Mouse (Mus musculus): ENCODE data around the gene Rpl12. TPM values are rescaled to one million over a fixed set of nuclear protein-coding genes. Genes with fewer than 3 reads are reported as not detected.

Gene Rpl12
- polyA plus RNA-seq, 1 experiment from 2014 or later: 90.6 TPM

DNA sequence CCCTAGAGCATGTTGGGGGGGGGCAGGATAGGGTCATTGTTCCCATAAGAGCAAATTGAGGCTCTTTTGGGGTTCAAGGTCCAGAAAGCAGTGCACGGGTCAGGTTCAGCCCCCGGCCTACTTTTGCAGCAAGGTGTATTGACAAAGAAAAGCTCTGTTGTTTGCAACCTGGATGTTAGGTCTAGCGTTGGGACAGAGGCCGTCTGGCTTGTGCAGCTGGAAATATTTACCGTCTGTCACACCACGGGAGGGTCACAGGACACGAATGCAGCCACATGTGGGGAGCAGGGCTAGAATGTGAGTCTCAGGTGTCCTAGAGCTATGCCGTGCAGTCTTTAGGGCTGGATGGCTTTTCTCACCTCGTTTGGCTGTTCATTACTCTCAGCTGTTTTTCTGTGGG lies 43.0 kb upstream of the Rpl12 start:
- WGBS: 75% methylated on average over 9 of the region's 9 CpGs
- H3K36me3 ChIP-seq (ENCODE audit: control insufficient read depth, insufficient read depth): peaks cover 70% of the 10 kb centered on the region
- H3K4me3 ChIP-seq (ENCODE audit: low read depth, low read length): no peak overlapping the region

DNA sequence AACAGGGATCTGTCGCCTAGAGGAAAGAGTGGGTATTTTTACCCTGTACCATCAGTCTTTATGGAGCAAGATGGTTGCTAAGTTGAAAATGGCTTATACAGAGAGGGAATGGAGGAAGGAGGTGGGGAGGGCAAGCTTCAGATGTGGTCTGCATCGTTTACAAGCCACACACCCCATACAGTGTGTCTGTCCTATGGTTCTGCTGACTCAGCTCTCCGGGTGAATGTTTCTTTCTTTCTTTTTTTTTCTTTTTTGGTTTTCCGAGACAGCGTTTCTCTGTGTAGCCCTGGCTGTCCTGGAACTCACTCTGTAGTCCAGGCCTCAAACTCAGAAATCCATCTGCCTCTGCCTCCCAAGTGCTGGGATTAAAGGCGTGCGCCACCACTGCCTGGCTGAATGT lies 40.1 kb upstream of the Rpl12 start:
- WGBS: 84% methylated on average over 7 of the region's 7 CpGs
- H3K9me3 ChIP-seq (ENCODE audit: control insufficient read depth): no peaks in the 10 kb centered on the region
- H3K36me3 ChIP-seq (ENCODE audit: control insufficient read depth, insufficient read depth): peaks cover 79% of the 10 kb centered on the region
- ATAC-seq: no peak
- H3K27ac ChIP-seq (ENCODE audit: low read depth, low read length): no peak overlapping the region
- H3K4me2 ChIP-seq (replicated peaks; ENCODE audit: low read depth): no peak overlapping the region
- no peaks in the 10 kb centered on the region for H3K27me3 ChIP-seq (replicated peaks; ENCODE audit: control insufficient read depth, insufficient read depth, low read length)
- no peak for TF ChIP-seq CTCF (IDR thresholded peaks at IDR 0.05; ENCODE audit: low read depth)
- no peak overlapping the region for H3K4me3 ChIP-seq (ENCODE audit: low read depth, low read length)
- H3K4me1 ChIP-seq (replicated peaks; ENCODE audit: control insufficient read depth, insufficient read depth, low read length): no peaks in the 10 kb centered on the region
- H3K9ac ChIP-seq (ENCODE audit: low read depth, low read length): no peak overlapping the region

More for the DNA sequence above, 43.0 kb upstream of the Rpl12 start:
- Histone ChIP-seq H3K9ac (ENCODE audit: low read depth, low read length) (no peak overlapping the region), H3K27me3 (replicated peaks; ENCODE audit: control insufficient read depth, insufficient read depth, low read length) (no peaks in the 10 kb centered on the region), H3K27ac (ENCODE audit: low read depth, low read length) (no peak overlapping the region), H3K4me2 (replicated peaks; ENCODE audit: low read depth) (no peak overlapping the region), H3K4me1 (replicated peaks; ENCODE audit: control insufficient read depth, insufficient read depth, low read length) (0 out of 2 replicates have a peak, but pooled peaks cover 4% of the 10 kb centered on the region), H3K9me3 (ENCODE audit: control insufficient read depth) (no peaks in the 10 kb centered on the region)
- ATAC-seq: no peak
- no peak for TF ChIP-seq CTCF (IDR thresholded peaks at IDR 0.05; ENCODE audit: low read depth)

DNA sequence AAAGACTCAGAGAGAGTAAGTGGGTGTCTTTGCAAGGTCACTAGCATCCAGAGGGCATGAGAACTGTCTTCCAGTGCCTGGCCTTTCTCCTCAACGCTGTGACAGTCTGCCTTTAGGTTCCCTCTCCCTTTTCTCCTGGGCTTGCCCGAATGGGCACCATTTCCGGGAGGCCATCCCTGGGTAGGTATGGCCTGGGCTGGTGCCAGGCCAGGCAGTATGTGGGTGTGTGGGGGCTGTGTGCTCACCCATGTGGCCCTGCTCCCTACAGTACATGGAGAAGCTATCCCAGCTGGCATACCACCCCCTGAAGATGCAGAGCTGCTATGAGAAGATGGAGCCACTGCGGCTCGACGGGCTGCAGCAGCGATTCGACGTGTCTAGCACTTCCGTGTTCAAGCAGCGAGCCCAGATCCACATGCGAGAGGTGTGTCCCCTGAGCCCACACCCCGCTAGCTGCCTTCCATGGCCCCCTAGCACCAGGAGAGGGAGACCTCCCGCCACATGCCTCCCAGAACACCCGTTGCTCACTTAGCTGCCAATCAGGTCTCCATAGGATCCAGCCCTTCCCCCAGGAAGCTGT lies 39.5 kb upstream of the Rpl12 start:
- TF ChIP-seq CTCF (IDR thresholded peaks at IDR 0.05; ENCODE audit: low read depth): no peak
- Histone ChIP-seq H3K4me1 (replicated peaks; ENCODE audit: control insufficient read depth, insufficient read depth, low read length) (no peaks in the 10 kb centered on the region), H3K4me2 (replicated peaks; ENCODE audit: low read depth) (no peak overlapping the region), H3K27me3 (replicated peaks; ENCODE audit: control insufficient read depth, insufficient read depth, low read length) (no peaks in the 10 kb centered on the region), H3K4me3 (ENCODE audit: low read depth, low read length) (no peak overlapping the region), H3K27ac (ENCODE audit: low read depth, low read length) (no peak overlapping the region), H3K9me3 (ENCODE audit: control insufficient read depth) (no peaks in the 10 kb centered on the region), H3K36me3 (ENCODE audit: control insufficient read depth, insufficient read depth) (peaks cover 82% of the 10 kb centered on the region), H3K9ac (ENCODE audit: low read depth, low read length) (no peak overlapping the region)
- WGBS: 90% methylated on average over 15 of the region's 15 CpGs
- ATAC-seq: no peak

DNA sequence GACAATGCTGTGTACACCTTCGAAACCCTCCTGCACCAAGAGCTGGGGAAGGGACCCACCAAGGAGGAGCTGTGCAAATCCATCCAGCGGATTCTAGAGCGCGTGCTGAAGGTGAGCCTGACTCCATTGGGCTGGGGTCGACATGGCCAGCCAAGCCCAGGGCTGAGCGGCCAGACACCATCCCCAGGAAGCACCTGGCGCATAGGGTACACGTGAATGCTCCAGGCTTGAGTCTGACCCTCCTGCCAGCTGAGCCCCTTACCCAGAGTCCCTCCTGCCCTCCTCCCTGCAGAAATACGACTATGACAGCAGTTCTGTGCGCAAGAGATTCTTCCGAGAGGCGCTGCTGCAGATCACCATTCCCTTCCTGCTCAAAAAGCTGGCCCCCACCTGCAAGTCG lies 38.8 kb upstream of the Rpl12 start:
- no peak overlapping the region for H3K4me2 ChIP-seq (replicated peaks; ENCODE audit: low read depth)
- TF ChIP-seq CTCF (IDR thresholded peaks at IDR 0.05; ENCODE audit: low read depth): no peak
- 86% methylated on average over 13 of the region's 13 CpGs for WGBS

DNA sequence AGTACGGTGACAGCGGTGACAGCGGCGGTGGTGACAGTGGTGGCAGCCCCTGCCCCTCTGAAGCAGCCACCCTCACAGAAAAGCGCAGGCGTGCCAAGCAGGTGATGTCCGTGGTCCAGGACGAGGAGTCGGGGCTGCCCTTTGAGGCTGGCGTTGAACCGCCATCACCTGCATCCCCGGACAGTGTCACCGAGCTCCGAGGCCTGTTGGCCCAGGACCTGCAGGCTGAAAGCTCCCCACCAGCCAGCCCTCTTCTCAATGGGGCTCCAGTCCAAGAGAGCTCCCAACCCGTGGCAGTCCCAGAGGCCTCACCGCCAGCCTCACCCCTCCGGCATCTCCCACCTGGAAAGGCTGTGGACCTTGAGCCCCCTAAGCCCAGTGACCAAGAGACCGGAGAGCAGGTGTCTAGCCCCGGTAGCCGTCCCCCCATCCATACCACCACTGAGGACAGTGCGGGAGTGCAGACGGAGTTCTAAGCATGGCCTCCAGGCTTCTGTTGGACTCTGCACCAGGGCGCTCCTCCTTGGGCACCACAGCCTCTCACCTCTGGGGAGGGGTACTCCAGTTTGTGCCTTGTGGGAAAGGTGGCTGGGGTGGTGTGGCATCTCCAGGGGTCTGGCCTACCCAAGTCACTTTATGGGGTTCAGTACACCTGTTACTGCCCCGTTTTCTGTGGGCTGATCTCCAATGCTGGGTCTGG lies 37.7 kb upstream of the Rpl12 start:
- no peaks in the 10 kb centered on the region for H3K27me3 ChIP-seq (replicated peaks; ENCODE audit: control insufficient read depth, insufficient read depth, low read length)
- peaks cover 70% of the 10 kb centered on the region for H3K36me3 ChIP-seq (ENCODE audit: control insufficient read depth, insufficient read depth)
- no peak for TF ChIP-seq CTCF (IDR thresholded peaks at IDR 0.05; ENCODE audit: low read depth)
- ATAC-seq: no peak
- H3K4me1 ChIP-seq (replicated peaks; ENCODE audit: control insufficient read depth, insufficient read depth, low read length): no peaks in the 10 kb centered on the region
- H3K4me2 ChIP-seq (replicated peaks; ENCODE audit: low read depth): no peak overlapping the region
- no peak overlapping the region for H3K27ac ChIP-seq (ENCODE audit: low read depth, low read length)
- H3K9me3 ChIP-seq (ENCODE audit: control insufficient read depth): no peaks in the 10 kb centered on the region
- H3K4me3 ChIP-seq (ENCODE audit: low read depth, low read length): no peak overlapping the region
- H3K9ac ChIP-seq (ENCODE audit: low read depth, low read length): no peak overlapping the region
- 92% methylated on average over 24 of the region's 24 CpGs for WGBS

More for the DNA sequence above, 38.8 kb upstream of the Rpl12 start:
- H3K4me3 ChIP-seq (ENCODE audit: low read depth, low read length): no peak overlapping the region
- H3K9ac ChIP-seq (ENCODE audit: low read depth, low read length): no peak overlapping the region
- H3K27ac ChIP-seq (ENCODE audit: low read depth, low read length): no peak overlapping the region
- H3K27me3 ChIP-seq (replicated peaks; ENCODE audit: control insufficient read depth, insufficient read depth, low read length): no peaks in the 10 kb centered on the region
- H3K4me1 ChIP-seq (replicated peaks; ENCODE audit: control insufficient read depth, insufficient read depth, low read length): no peaks in the 10 kb centered on the region
- peaks cover 78% of the 10 kb centered on the region for H3K36me3 ChIP-seq (ENCODE audit: control insufficient read depth, insufficient read depth)
- ATAC-seq: no peak
- no peaks in the 10 kb centered on the region for H3K9me3 ChIP-seq (ENCODE audit: control insufficient read depth)

DNA sequence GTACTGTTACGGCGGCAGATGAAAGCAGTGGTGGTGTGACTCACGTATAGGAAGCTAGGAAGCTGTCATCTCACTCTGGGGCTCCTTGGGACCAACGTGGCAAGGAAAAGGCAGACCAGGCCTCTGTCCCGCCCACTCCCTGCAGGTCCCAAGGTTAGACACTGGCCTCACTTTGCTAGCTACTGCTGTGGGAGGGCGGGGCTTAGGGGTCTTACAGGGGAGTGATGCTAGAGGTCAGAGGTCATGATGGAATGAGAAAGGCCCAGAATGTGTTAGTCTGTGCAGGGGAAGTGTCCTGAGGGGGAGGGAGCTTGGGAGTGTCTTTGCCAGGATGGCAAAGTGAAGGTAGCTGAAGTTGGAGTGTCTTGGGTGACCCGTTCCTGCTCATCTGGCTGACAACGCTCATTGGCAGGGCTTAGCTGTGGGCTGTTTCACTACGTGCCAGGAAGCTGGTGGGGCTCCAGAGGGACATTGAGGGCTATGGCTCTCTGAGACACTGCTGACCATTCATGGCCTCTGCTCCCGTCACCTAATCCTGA lies 37.0 kb upstream of the Rpl12 start:
- H3K4me1 ChIP-seq (replicated peaks; ENCODE audit: control insufficient read depth, insufficient read depth, low read length): no peaks in the 10 kb centered on the region
- peaks cover 69% of the 10 kb centered on the region for H3K36me3 ChIP-seq (ENCODE audit: control insufficient read depth, insufficient read depth)
- no peak overlapping the region for H3K4me3 ChIP-seq (ENCODE audit: low read depth, low read length)
- H3K27ac ChIP-seq (ENCODE audit: low read depth, low read length): no peak overlapping the region; the same call in 1 of the 2 replicates
- H3K9me3 ChIP-seq (ENCODE audit: control insufficient read depth): no peaks in the 10 kb centered on the region
- H3K4me2 ChIP-seq (replicated peaks; ENCODE audit: low read depth): no peak overlapping the region
- WGBS: 73% methylated on average over 10 of the region's 10 CpGs
- H3K9ac ChIP-seq (ENCODE audit: low read depth, low read length): no peak overlapping the region
- ATAC-seq: no peak
- TF ChIP-seq CTCF (IDR thresholded peaks at IDR 0.05; ENCODE audit: low read depth): no peak
- no peaks in the 10 kb centered on the region for H3K27me3 ChIP-seq (replicated peaks; ENCODE audit: control insufficient read depth, insufficient read depth, low read length)
